Mouse (Mus musculus): ENCODE measurements around the gene Gm45062.

- TF ChIP-seq EP300 (IDR thresholded peaks at IDR 0.05; ENCODE audit: low read depth) (no peak), CTCF (IDR thresholded peaks at IDR 0.05; ENCODE audit: low read depth) (no peak)
Measured at GRCm38 (mm10) chr6:8486391-8487043, 227.3 kb downstream of the Gm45062 start.
